Mouse (Mus musculus): Measurements from ENCODE around the gene Reps1.
A peak's percentile ranks its signal among the peaks of the same experiment; 100 is the strongest.

Reps1 gene

DNA sequence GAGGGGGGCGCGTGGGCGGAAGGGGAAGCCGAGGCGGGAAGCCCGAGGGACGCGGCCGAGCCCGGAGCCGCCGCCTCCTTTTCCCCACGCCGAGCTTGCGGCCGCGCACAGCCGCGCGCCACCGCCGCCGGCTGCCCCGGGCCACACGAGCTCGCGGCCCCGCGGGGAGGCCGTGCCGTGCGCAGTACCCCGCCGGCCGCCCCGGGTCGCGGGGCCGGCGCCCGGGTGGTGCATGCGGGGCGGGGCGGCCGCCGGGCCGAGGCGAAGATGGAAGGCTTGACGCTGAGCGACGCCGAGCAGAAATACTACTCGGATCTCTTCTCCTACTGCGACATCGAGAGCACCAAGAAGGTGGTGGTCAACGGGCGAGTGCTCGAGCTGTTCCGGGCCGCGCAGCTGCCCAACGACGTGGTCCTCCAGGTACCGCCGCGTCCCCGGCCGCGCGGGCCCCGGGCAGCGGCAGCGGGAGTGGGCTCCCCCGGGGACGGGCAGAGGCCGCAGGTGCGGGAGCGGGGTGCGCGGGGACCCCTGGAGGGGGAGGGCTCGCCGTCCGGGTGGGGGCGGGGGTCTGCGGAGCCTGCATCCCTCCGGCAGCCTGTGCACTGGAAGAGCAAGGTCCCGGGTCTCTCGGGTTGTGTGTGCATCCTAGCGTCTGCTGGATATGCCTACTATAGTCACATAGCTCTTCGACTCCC is at the start of gene Reps1:
Gene Reps1 (plus strand): TSS at position 166 of the 695 bp plus-strand sequence.
- DNase-seq (ENCODE audit: extremely low spot score, low spot score), result peak; percentile 72

DNA sequence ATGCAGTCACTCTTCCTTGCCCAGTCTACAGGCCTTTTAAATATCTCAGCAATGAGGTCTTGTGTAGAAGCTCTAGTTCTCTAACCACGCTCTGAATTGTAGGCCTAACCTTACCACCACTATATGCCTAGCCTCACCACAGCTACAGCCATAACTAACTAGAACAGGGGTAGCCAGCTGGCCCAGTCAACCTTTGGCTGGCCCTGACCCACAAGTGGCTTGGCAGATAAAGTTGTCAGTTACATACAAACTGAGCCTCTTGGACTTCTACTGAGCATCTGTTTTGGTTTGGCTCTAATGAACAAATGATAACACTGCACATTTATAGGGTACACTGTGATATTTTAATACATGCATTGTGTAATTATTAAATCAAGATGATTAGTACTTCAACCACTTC is 48.9 kb upstream of the Reps1 start:
- DNase-seq (ENCODE audit: extremely low spot score, low spot score), result no peak

DNA sequence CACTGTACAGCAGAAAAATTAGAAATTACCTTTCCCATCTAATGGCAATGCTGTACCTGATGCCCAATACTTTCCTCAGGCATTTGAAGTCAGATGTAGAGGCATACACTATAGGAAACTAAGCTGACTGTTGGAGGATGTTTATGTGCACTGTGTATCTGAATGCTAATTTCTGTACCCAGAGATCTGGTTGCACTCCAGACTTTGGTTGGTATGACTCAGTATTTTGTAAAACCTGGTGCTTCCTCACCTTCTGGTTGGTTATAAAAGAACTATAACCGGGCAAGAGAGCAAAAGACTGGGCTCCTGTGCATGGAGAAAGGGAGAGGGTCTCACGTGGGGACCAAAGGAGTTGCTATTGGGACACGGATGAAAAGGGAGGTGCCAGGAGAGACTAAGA is 48.4 kb upstream of the Reps1 start:
- no peak for DNase-seq (ENCODE audit: extremely low spot score, low spot score)

DNA sequence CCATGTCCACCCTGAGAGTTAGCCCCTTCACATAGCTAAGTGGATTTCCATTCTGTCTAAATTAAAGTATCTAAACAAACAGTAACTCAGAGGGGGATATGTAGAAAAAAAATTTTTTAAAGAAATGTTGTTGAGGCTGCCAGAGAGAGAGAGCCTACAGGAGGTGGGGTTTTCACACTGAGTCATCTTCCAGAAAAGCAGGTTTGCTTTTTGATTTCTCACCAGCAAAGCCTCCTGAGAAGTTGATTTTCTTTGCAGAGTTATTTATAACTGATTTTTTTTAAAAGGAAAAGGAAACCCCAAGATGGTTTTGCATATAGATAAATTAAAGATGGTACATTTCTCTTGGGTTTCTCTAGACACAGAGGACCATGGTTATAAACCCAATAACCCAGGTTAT is 47.5 kb upstream of the Reps1 start:
- no peak for DNase-seq (ENCODE audit: extremely low spot score, low spot score)

DNA sequence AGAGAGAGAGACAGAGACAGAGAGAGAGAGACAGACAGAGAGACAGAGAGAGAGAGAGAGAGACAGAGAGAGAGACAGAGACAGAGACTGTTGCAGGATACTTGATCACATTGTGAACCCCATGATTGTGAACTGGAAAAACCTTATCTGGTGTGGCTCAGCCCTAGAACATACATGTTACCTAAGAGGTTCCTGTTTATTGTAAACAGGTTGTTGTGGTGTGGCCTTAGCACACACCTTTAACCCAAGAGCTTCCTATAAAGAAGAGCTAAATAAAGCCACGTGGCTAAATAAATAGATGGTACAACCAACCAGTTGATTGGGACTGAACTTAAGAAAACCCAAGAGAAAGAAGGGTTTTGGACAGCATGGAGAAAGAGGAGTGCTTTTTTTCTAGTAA is 45.9 kb upstream of the Reps1 start:
- DNase-seq (ENCODE audit: extremely low spot score, low spot score), result no peak

DNA sequence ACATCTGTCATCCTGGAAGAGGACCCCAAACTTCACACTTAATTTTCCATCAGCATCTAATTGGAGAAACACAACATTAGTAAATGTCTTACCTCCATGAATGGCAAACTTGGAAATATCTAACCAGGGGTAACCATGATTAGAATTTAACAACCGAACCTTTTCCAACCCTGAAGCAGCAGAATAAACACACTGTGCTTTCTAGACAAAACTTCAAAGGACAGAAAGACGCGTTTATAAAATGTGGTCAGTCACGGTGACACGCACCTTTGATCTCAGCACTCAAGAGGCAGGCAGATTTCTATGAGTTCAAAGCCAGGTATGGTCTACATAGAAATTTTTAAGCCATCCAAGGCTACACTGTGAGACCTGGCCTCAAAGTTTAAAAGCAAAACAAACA is 43.9 kb upstream of the Reps1 start:
- no peak for DNase-seq (ENCODE audit: extremely low spot score, low spot score)

DNA sequence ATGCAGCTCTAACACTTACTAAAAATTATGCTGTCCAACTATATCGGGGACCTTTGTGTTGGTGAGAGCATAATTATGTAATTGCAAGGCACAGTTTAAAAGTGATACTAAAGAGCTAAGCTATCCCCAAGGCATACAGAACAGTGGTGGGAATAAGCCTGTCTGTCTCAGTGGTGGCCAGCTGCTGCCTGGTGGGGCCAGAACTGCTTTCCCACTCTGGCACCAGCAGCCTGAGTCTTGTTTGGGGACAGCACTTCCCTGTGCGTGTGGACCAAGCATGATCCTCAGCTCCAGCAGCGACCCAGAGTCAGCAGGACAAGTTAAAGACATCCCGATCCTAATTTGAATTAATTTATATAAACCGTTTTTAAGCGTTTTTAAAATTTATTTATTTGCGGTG is 35.2 kb upstream of the Reps1 start:
- no peak for DNase-seq (ENCODE audit: extremely low spot score, low spot score)

DNA sequence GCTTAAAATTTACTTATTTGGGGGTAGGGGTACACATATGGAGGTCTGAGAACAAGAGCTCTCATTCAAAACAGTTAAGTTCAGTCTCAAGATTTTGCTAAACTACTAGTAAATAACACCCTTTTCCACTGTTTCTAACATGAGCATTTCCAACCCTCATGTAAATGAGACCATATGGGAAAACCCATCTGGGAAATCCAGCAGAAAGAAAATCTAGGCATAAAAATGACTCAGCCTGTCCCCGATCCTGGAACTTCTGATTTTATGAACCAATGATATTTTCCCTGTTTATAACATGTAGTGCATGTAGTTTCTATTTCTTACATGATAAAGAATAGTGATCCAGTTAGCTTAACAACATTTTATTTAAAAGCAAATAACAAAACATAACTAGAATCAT is 34.8 kb upstream of the Reps1 start:
- no peak for DNase-seq (ENCODE audit: extremely low spot score, low spot score)

DNA sequence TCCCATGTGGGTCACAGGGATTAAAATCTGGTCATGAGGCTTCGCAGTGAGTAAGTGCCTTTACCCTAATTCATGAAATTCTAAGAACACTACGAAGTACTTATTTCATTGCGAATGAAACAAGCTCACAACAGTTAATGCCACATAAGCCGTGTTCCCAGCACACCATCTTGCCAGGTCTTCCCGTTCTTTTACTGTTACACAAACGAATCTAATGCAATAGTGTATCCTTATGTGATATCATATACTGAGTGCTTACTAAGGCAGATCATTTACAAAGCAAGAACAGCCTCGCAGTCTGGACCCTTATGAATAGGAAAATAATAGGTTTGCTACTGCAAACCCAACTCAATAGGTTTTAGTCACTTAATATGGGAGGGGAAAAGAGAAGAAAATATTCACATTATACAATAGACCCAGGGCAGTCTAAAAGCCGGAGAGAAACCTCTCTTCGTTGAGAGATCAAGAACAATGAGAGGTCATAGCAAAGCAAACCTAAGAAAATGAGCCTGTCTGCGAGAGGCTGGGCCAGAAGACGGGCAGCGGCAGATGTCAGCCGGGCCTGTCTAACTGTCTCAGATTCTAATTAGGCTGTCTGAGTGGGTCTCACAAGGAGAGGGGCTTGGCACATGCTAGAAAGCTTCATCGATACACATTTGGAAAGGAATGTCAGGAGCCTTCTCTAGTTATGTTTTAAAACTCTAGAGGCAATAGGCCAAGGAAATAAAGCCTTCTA is 33.9 kb upstream of the Reps1 start:
- peak; percentile 20 for DNase-seq (ENCODE audit: extremely low spot score, low spot score)

DNA sequence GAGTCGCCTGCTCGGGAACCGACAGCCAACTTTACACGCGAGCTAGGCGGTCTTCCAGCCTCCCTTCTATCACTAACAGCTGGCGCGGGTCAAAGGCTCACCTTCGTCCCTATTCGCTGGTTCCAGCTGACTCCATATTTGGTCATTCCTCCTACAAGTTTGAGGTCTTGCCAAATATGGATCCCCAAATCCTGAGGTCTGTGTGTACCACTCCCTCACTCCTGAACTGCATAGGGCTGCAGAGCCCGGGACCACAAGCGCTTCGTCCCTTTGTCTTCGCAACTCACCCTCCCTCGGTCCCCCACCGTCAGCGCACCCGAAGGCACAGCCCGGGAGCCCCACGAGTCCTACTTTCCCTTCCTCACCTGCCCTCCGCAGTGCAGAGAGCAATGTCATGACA is 33.3 kb upstream of the Reps1 start:
- peak; percentile 83 for DNase-seq (ENCODE audit: extremely low spot score, low spot score)

DNA sequence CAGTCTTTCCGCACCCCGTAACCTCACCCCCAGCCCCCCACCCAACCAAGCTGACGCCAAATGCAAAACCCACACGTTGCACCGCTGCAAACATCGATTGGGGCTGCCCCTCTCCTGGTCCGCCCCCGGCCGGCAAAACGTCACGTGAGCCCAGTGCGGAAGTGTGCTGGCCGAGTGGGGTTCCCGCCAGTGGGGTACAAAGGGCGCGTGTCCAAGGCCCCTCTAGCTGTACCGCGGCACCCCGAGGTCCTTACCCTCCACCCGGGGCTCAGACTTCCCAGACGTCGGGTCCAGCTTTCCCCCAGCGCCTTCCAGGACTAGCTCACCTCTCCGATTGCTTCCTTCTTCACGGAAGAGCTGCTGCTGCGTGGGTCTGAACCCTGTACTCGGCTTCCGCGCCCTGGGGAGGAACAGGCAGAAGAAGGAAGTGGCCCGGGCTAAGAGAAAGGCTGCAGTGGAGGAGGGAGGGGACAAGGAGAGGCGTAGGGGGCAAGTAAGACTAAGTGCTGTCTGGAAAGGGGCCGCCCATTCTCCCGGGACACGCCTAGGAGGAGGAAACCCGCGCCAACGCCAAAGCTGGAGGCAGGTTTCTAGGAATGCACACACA is 32.8 kb upstream of the Reps1 start, which contains the start of gene Abracl:
Gene Abracl (minus strand): TSS at position 548 of the 607 bp plus-strand sequence.
- DNase-seq (ENCODE audit: extremely low spot score, low spot score), result peak; percentile 86

DNA sequence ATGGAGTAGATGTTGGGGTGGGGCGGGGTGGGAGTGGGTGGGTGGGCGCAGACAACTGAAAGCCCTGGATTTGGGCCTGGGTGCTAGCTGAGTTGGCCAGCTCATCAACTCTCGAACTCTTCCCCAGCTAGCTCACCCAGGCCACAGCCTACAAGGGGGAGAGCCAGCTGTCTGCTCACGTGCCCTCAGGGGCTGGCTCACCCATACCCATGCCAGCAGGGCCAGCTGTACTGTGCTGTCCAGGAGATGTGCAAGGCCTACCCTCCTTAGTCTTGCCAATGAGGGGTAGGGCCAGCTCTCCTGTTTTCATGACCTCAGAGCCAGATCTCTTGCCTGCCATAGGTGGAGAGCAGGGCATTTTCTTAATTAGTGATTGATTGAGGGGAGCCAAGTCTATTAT is 21.3 kb upstream of the Reps1 start:
- no peak for DNase-seq (ENCODE audit: extremely low spot score, low spot score)

DNA sequence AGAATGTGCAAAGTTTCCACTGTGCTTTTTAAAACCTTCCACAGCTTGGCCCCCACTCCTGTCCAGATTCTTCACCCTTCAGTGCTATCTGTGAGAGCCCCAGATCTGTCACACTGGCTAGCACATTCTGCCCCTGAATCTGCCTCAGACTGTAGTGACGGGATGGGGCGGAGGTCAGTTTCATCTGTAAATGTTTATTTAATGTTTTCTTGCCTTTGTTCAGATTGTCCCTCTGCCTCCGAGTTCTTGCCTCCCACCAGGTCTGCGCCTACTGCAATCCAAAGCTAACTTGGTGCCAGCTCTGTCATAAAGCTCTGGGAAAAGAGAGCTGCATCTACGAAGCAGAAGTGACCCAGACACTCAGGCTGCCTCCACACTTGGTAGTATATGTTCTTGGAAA is 18.8 kb upstream of the Reps1 start:
- peak; percentile 4 for DNase-seq (ENCODE audit: extremely low spot score, low spot score)

DNA sequence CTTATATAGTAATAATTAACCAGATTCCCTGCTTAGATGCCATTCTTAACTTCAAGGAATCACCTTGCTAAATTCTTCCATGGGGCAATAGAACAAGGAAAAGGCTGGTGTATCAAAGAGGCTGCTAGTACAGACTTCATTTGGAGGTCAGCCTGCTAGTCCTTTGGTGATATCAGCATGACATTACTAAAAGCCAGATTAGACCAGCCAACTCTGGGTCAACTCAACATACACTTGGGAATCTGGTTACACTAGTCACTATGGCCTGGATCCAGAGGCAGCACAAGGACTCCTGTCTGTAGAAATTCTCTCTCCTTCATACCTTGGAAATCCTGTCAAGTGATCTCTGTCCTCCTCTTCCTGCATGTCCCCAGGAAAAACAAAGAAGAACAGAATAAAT is 9.3 kb upstream of the Reps1 start:
- no peak for DNase-seq (ENCODE audit: extremely low spot score, low spot score)

DNA sequence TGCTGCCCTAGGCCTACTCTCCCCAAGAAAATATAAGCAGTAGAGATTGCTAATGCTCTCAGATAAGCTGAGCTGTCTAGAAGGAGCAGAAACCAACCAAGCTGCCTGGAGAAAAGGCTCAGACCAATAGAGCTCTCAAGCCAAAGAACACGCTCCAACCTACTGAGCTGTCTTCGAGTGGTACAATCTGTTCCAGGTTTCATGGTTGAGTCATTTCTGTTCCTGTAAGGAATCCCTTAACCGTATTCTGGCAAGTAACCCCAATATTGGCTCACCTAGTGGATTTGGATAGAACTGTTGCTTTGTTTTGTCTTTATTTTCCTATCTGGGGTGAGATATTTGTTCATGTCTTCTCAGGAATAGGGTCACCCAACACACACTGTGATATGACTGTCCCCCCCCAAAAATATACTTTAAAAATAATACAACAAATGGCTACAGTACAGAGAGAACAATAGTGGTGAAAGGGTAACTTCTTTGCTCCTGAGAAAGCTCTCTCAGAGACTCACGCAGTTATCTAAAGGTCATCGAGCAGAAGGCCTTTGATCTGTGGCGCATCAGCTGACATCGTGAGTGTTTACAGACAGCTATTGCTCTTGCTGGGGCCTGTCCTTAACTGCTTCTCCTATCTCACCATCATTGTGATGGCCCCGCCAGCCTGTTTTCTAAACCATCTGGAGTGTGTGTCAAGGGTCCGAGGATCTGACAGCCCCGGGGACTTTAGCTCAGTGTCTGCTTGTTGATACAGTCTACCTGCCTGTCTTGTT is 8.1 kb upstream of the Reps1 start:
- peak; percentile 18 for DNase-seq (ENCODE audit: extremely low spot score, low spot score)

DNA sequence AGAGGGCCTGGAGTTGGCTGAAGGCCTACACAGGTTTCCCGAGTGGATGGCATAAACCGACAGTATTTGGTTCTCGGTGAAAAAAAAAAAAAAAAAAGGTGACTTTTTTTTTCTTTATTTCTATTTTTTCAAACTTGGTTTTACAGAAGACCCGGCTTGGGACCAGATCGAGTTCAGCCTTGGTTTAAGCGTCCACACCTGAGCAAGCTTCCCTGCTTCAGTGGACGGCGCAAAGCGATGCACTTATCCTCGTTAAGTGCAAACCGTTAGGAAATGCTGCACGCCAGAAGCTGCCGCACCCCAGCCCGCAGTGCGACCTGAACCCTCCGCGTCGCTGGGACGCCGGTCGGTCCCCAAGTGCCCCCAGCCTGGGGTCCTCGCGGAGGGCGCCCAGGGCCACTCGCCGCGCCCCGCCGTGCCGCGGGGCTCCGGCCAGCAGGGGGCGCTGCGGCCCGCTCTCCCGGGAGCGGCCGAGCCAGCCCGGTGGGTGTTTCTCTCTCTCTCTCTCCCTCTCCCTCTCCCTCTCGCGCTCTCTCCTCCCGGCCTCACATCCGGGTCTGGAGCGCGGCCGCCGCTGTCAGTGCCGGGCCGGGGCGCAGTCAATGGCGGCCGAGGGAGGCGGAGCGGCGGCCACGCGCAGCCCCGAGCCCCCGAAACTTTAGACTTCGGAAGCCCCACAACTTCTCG is 509 bp upstream of the Reps1 start:
- DNase-seq (ENCODE audit: extremely low spot score, low spot score), result peak; percentile 91

DNA sequence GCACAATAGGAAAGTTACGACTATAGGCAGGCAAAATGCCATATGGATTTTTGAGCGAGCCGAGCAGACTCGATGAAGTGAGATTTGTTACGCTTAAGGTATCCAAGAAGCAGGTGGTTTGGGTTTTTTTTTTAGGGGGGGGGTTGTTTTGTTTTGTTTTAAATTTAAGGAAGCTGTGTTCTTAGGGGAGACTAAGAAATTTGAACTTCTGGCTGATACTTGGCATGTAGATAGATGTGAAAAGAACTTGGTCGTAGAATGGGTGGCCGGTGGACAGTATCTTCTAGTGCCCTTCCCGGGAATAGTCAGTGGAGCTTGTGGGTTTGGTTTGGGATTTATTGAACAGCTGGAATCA is 707 bp downstream of the Reps1 start:
- peak; percentile 21 for DNase-seq (ENCODE audit: extremely low spot score, low spot score)

DNA sequence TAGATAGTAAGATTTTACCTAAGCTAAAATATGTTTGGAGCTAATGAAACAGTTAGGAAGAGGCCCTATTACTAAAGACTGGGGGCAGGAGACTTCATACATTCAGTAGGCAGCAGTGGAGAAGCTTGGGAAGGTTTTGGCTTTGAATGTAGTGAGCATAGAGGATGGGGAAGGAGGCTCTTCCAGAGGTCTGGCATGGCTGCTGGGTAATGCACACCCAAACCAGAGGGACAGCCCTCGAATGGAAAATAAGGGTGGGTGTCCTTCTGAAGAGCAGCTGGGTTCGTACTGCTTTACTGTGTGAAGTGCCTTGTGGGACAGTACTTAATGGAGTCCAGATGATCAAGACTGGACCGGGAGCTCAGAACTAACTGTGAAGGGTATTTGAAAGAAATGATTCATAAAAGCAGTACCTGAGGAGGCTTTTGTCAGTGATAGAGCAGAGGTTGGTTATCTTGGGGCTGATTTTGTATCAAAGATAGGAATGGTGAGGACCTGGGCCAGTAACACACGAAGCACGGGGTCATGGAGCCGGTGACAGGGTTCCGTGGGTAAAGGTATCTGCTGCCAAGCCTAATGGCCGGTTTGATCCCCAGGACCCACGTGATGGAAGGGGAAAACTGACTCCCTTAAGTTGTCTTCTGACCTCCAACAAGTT is 3.1 kb downstream of the Reps1 start:
- peak; percentile 8 for DNase-seq (ENCODE audit: extremely low spot score, low spot score)

DNA sequence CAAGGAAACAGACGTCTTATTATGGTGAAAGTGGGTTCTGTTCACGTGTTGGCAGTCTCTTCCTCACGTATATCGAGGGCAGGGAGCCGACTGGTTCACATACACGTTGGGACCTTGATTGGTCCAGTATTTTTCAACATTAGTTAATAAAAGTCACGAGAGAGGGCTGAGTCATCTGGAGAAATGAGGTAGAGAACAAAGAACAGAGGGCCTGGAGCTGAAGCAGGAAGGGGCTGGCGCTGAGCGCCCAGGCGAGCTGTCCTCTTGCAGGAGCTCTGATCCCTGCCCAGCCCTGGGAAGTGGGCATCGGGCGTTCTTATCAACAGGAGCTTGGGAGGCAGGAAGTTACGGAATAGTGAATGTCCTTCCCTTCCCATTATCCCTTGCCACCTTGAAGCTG is 4.1 kb downstream of the Reps1 start:
- no peak for DNase-seq (ENCODE audit: extremely low spot score, low spot score)

DNA sequence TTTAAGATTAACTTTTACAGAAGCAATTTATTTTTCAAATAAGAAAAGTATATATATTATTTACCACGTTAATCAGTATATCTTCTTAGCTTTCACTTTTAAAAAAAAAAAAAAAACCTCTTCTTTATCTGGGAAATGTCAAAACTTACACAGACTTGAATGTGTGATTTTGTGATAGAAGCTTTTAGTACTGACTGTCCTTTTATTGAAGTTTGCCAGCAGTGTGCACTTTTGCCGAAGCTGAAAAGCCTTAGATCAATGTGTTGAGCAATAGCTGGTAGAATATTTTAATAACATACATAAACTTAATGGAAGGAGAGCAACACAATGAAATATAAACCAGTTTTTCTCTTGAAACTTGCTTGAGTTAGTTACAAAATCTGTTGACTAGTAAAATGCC is 5.1 kb downstream of the Reps1 start:
- no peak for DNase-seq (ENCODE audit: extremely low spot score, low spot score)

DNA sequence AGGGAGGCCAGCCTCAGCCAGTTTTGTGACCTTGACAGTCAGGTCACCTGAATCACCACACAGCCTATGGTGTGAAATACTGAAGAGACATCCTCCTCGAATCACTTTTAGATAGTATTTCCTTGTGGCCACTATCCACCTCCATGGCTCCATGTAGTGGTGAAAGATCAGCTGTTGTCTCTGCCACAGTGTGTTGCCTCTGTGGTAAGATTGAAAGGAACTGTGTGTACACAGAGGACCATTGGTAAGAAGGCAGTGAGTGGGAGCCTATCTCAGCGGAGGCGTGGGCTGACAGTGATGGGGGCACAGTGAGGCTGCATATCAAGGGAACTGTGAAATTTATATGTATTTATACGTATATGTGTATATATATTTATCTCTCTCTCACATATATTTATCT is 5.9 kb downstream of the Reps1 start:
- DNase-seq (ENCODE audit: extremely low spot score, low spot score), result no peak
